Mouse (Mus musculus): ENCODE results near the gene Dtd1. TPM values are rescaled to one million over a fixed set of nuclear protein-coding genes. Genes with fewer than 3 reads are reported as not detected.

Dtd1 gene
- polyA plus RNA-seq, 1 experiment from 2014 or later, result 178 TPM

- ATAC-seq, result no peak
- H3K4me2 ChIP-seq (ENCODE audit: low read length), result no peak overlapping the region
- 90% methylated on average over 8 of the region's 8 CpGs for WGBS
Measured at GRCm38 (mm10) chr2:144774636-144775160, 175.0 kb downstream of the Dtd1 start.

GRCm38 (mm10) chr2:144775626-144776025, 175.9 kb downstream of the Dtd1 start:
- Histone ChIP-seq H3K9me3 (replicated peaks; ENCODE audit: control insufficient read depth, low read length, poor library complexity, severe bottlenecking) (no peaks in the 10 kb centered on the region), H3K36me3 (ENCODE audit: control insufficient read depth, insufficient read depth, low read length) (no peaks in the 10 kb centered on the region), H3K4me1 (ENCODE audit: control insufficient read depth, insufficient read depth, low read length) (no peaks in the 10 kb centered on the region; the same call in 1 of the 2 replicates), H3K9ac (ENCODE audit: low read depth, low read length) (no peak overlapping the region), H3K4me2 (ENCODE audit: low read length) (no peak overlapping the region), H3K4me3 (ENCODE audit: low read depth, low read length) (no peak overlapping the region), H3K27ac (ENCODE audit: low read length) (no peak overlapping the region), H3K27me3 (ENCODE audit: control insufficient read depth, insufficient read depth, low read depth, low read length) (no peaks in the 10 kb centered on the region)
- WGBS, result 95% methylated on average over 4 of the region's 4 CpGs
- ATAC-seq, result no peak

More at GRCm38 (mm10) chr2:144774636-144775160, 175.0 kb downstream of the Dtd1 start:
- no peak overlapping the region for H3K27ac ChIP-seq (ENCODE audit: low read length)
- H3K4me3 ChIP-seq (ENCODE audit: low read depth, low read length), result no peak overlapping the region
- peaks cover 1% of the 10 kb centered on the region; the same call in 1 of the 2 replicates for H3K4me1 ChIP-seq (ENCODE audit: control insufficient read depth, insufficient read depth, low read length)
- no peaks in the 10 kb centered on the region for H3K9me3 ChIP-seq (replicated peaks; ENCODE audit: control insufficient read depth, low read length, poor library complexity, severe bottlenecking)
- H3K9ac ChIP-seq (ENCODE audit: low read depth, low read length), result no peak overlapping the region
- no peaks in the 10 kb centered on the region for H3K36me3 ChIP-seq (ENCODE audit: control insufficient read depth, insufficient read depth, low read length)
- H3K27me3 ChIP-seq (ENCODE audit: control insufficient read depth, insufficient read depth, low read depth, low read length), result no peaks in the 10 kb centered on the region

GRCm38 (mm10) chr2:144779263-144779662, 179.6 kb downstream of the Dtd1 start:
- H3K27ac ChIP-seq (ENCODE audit: low read length), result no peak overlapping the region
- no peaks in the 10 kb centered on the region for H3K27me3 ChIP-seq (ENCODE audit: control insufficient read depth, insufficient read depth, low read depth, low read length)
- no peak overlapping the region for H3K9ac ChIP-seq (ENCODE audit: low read depth, low read length)
- H3K36me3 ChIP-seq (ENCODE audit: control insufficient read depth, insufficient read depth, low read length), result no peaks in the 10 kb centered on the region
- no peak overlapping the region for H3K4me3 ChIP-seq (ENCODE audit: low read depth, low read length)
- no peak for ATAC-seq
- H3K4me1 ChIP-seq (ENCODE audit: control insufficient read depth, insufficient read depth, low read length), result no peaks in the 10 kb centered on the region
- no peak overlapping the region for H3K4me2 ChIP-seq (ENCODE audit: low read length)
- whole genome bisulfite sequencing, result 86% methylated on average over 7 of the region's 7 CpGs
- H3K9me3 ChIP-seq (replicated peaks; ENCODE audit: control insufficient read depth, low read length, poor library complexity, severe bottlenecking), result no peaks in the 10 kb centered on the region

GRCm38 (mm10) chr2:144780731-144781130, 181.0 kb downstream of the Dtd1 start:
- no peak for ATAC-seq

GRCm38 (mm10) chr2:144781871-144782270, 182.2 kb downstream of the Dtd1 start:
- Histone ChIP-seq H3K36me3 (ENCODE audit: control insufficient read depth, insufficient read depth, low read length) (no peaks in the 10 kb centered on the region), H3K27ac (ENCODE audit: low read length) (no peak overlapping the region), H3K9me3 (replicated peaks; ENCODE audit: control insufficient read depth, low read length, poor library complexity, severe bottlenecking) (no peaks in the 10 kb centered on the region), H3K9ac (ENCODE audit: low read depth, low read length) (no peak overlapping the region), H3K4me2 (ENCODE audit: low read length) (no peak overlapping the region), H3K27me3 (ENCODE audit: control insufficient read depth, insufficient read depth, low read depth, low read length) (no peaks in the 10 kb centered on the region), H3K4me1 (ENCODE audit: control insufficient read depth, insufficient read depth, low read length) (no peaks in the 10 kb centered on the region), H3K4me3 (ENCODE audit: low read depth, low read length) (no peak overlapping the region)
- ATAC-seq, result no peak
- WGBS, result 60% methylated on average over 3 of the region's 3 CpGs

More at GRCm38 (mm10) chr2:144780731-144781130, 181.0 kb downstream of the Dtd1 start:
- no peaks in the 10 kb centered on the region for H3K9me3 ChIP-seq (replicated peaks; ENCODE audit: control insufficient read depth, low read length, poor library complexity, severe bottlenecking)
- H3K4me1 ChIP-seq (ENCODE audit: control insufficient read depth, insufficient read depth, low read length), result no peaks in the 10 kb centered on the region
- H3K9ac ChIP-seq (ENCODE audit: low read depth, low read length), result no peak overlapping the region
- no peak overlapping the region for H3K4me3 ChIP-seq (ENCODE audit: low read depth, low read length)
- H3K36me3 ChIP-seq (ENCODE audit: control insufficient read depth, insufficient read depth, low read length), result no peaks in the 10 kb centered on the region
- 71% methylated on average over 5 of the region's 5 CpGs for WGBS
- H3K4me2 ChIP-seq (ENCODE audit: low read length), result no peak overlapping the region
- no peak overlapping the region for H3K27ac ChIP-seq (ENCODE audit: low read length)
- H3K27me3 ChIP-seq (ENCODE audit: control insufficient read depth, insufficient read depth, low read depth, low read length), result no peaks in the 10 kb centered on the region

- Histone ChIP-seq H3K27ac (ENCODE audit: low read length) (no peak overlapping the region), H3K36me3 (ENCODE audit: control insufficient read depth, insufficient read depth, low read length) (no peaks in the 10 kb centered on the region), H3K4me3 (ENCODE audit: low read depth, low read length) (no peak overlapping the region), H3K9me3 (replicated peaks; ENCODE audit: control insufficient read depth, low read length, poor library complexity, severe bottlenecking) (no peaks in the 10 kb centered on the region), H3K4me1 (ENCODE audit: control insufficient read depth, insufficient read depth, low read length) (no peaks in the 10 kb centered on the region), H3K9ac (ENCODE audit: low read depth, low read length) (no peak overlapping the region), H3K27me3 (ENCODE audit: control insufficient read depth, insufficient read depth, low read depth, low read length) (no peaks in the 10 kb centered on the region), H3K4me2 (ENCODE audit: low read length) (no peak overlapping the region)
- 82% methylated on average over 4 of the region's 4 CpGs for WGBS
- no peak for ATAC-seq
Measured at GRCm38 (mm10) chr2:144782481-144782880, 182.8 kb downstream of the Dtd1 start.

- Histone ChIP-seq H3K4me1 (ENCODE audit: control insufficient read depth, insufficient read depth, low read length) (no peaks in the 10 kb centered on the region), H3K9ac (ENCODE audit: low read depth, low read length) (no peak overlapping the region), H3K4me2 (ENCODE audit: low read length) (no peak overlapping the region), H3K36me3 (ENCODE audit: control insufficient read depth, insufficient read depth, low read length) (no peaks in the 10 kb centered on the region), H3K4me3 (ENCODE audit: low read depth, low read length) (no peak overlapping the region), H3K27ac (ENCODE audit: low read length) (no peak overlapping the region), H3K27me3 (ENCODE audit: control insufficient read depth, insufficient read depth, low read depth, low read length) (no peaks in the 10 kb centered on the region), H3K9me3 (replicated peaks; ENCODE audit: control insufficient read depth, low read length, poor library complexity, severe bottlenecking) (no peaks in the 10 kb centered on the region)
- WGBS, result 86% methylated on average over 1 of the region's 1 CpGs
- ATAC-seq, result no peak
Measured at GRCm38 (mm10) chr2:144783190-144783589, 183.5 kb downstream of the Dtd1 start.

- H3K9ac ChIP-seq (ENCODE audit: low read depth, low read length), result no peak overlapping the region
- no peaks in the 10 kb centered on the region for H3K4me1 ChIP-seq (ENCODE audit: control insufficient read depth, insufficient read depth, low read length)
- no peaks in the 10 kb centered on the region for H3K27me3 ChIP-seq (ENCODE audit: control insufficient read depth, insufficient read depth, low read depth, low read length)
- ATAC-seq, result no peak
- no peaks in the 10 kb centered on the region for H3K9me3 ChIP-seq (replicated peaks; ENCODE audit: control insufficient read depth, low read length, poor library complexity, severe bottlenecking)
- H3K27ac ChIP-seq (ENCODE audit: low read length), result no peak overlapping the region
- WGBS, result 96% methylated on average over 6 of the region's 6 CpGs
- H3K36me3 ChIP-seq (ENCODE audit: control insufficient read depth, insufficient read depth, low read length), result no peaks in the 10 kb centered on the region
- H3K4me2 ChIP-seq (ENCODE audit: low read length), result no peak overlapping the region
- no peak overlapping the region for H3K4me3 ChIP-seq (ENCODE audit: low read depth, low read length)
Measured at GRCm38 (mm10) chr2:144783831-144784230, 184.1 kb downstream of the Dtd1 start.

- no peak overlapping the region for H3K4me3 ChIP-seq (ENCODE audit: low read depth, low read length)
- ATAC-seq, result peak; percentile 56; the same call in 1 of the 2 replicates
- H3K9me3 ChIP-seq (replicated peaks; ENCODE audit: control insufficient read depth, low read length, poor library complexity, severe bottlenecking), result no peaks in the 10 kb centered on the region
- no peaks in the 10 kb centered on the region for H3K27me3 ChIP-seq (ENCODE audit: control insufficient read depth, insufficient read depth, low read depth, low read length)
- H3K36me3 ChIP-seq (ENCODE audit: control insufficient read depth, insufficient read depth, low read length), result no peaks in the 10 kb centered on the region
- no peak overlapping the region for H3K4me2 ChIP-seq (ENCODE audit: low read length)
- 70% methylated on average over 14 of the region's 14 CpGs for WGBS
- H3K27ac ChIP-seq (ENCODE audit: low read length), result no peak overlapping the region
- H3K4me1 ChIP-seq (ENCODE audit: control insufficient read depth, insufficient read depth, low read length), result no peaks in the 10 kb centered on the region
- H3K9ac ChIP-seq (ENCODE audit: low read depth, low read length), result no peak overlapping the region
Measured at GRCm38 (mm10) chr2:144791671-144792294, 192.1 kb downstream of the Dtd1 start.

Data from midbrain, embryonic 16.5 days (tissue).